Mouse (Mus musculus) brain, embryonic 14.5 days (tissue): ENCODE results near the gene Gm39566. TPM values are rescaled to one million over a fixed set of nuclear protein-coding genes. Genes with fewer than 3 reads are reported as not detected.

Source experiments
- DNase-seq: peaks from one replicate; pipeline ENCODE4 v3.0.0-alpha.2; 2011; ENCODE audit warnings: low read depth
- CTCF ChIP-seq: fragments of 200-500 bp; IDR thresholded peaks from 2 replicates; pipeline ENCODE4 v1.5.1; 2012; ENCODE audit warnings: inconsistent platforms, mild to moderate bottlenecking, moderate library complexity, borderline replicate concordance; ENCODE audit not compliant: insufficient read depth, insufficient read length; ENCODE audit errors: extremely low read depth
- POLR2A ChIP-seq: fragments of 200-500 bp; IDR thresholded peaks from 2 replicates; pipeline ENCODE4 v1.6.1; 2012; ENCODE audit warnings: mild to moderate bottlenecking, inconsistent platforms, borderline replicate concordance; ENCODE audit not compliant: poor library complexity, insufficient read depth, insufficient read length, severe bottlenecking; ENCODE audit errors: extremely low read depth
- polyA plus RNA-seq: library from polyadenylated mRNA; depleted of rRNA; stranded (reverse); fragments of >200 nt; gene quantifications from 2 replicates; pipeline ENCODE4 v1.2.3, GENCODE M21; 2012

Gene Gm39566
- polyA plus RNA-seq, 1 experiment: not detected

DNA sequence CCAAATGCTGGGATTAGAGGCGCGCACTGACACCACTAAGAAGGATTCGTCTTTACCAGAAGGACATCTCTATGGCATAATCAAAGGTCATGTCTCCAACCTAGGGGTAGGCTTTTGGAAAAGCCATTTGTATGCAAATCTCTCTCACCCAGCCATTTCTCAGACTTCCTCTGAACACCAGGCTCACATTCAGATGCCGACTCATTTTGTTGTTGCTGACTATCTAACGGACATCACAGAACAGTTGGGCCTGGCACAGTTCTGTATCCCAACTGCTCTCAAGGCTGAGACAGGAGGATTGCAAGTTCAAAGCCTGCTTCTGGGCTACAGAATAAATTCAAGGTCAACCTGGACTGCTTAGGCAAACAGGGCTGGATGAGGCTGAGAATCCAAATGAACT is 27.8 kb downstream of the Gm39566 start:
- no peak for TF ChIP-seq CTCF
- TF ChIP-seq POLR2A: no peak
- no peak for DNase-seq

DNA sequence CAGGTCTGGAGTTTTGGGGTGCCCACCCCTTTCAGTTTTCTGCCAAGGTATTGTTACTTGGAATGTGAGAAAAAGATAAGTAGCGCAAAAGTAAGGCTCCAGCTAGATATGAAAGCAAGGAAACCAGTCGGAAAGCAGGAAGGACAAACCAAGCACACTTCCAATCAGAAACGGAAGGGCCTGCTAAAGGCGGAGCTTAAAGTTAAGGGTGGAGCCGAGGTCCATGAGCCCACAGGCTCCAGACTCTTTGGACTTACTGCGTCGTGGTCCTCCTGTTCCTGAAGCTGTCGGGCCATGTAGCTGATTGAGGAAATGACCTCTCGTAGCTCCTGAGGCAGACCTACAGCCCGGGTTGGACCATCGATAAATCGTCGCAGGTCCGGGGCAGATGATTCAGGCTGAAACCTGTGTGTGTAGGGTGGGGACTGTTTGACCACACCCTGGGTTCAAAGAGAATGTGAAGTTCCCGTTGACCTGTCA is 30.3 kb downstream of the Gm39566 start:
- DNase-seq: no peak
- TF ChIP-seq CTCF (no peak), POLR2A (no peak)

DNA sequence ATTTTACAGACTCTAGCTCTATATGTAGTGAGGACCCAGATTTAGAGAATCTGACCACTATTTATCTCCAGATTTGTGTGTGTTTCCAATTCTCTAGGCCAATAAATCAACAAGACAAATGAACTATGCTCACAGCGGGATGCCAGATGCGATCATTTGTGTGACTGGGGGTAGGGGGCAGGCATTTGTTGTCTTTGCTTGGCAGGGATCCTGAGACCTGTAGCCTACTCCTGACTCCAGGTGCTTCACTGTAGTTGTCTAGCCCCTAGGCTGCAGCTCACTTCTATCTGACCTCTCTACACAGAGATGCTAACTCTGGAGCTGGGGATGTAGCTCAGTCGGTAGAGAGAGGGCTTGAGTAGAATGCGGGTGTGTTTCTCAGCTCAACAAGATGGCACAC is 33.3 kb downstream of the Gm39566 start:
- TF ChIP-seq CTCF (no peak), POLR2A (no peak)
- DNase-seq: no peak

DNA sequence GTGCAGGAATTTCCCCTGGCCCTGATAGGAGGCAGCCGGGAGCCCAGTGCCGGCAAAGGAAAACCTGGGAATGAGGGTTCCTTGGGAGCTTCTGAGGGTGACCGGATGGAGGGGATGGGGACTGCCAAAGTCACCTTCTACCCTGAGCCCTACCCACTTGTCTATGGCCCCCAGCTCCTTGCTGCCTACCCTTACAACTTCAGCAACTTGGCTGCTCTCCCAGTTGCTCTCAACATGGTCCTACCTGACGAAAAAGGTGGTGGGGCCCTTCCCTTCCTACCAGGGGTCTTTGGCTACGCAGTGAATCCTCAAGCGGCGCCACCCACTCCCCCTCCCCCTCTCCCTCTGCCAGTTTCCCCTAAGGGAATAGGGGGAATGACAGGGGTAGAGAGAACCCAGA is 36.1 kb downstream of the Gm39566 start:
- TF ChIP-seq CTCF (no peak), POLR2A (no peak)
- no peak for DNase-seq

DNA sequence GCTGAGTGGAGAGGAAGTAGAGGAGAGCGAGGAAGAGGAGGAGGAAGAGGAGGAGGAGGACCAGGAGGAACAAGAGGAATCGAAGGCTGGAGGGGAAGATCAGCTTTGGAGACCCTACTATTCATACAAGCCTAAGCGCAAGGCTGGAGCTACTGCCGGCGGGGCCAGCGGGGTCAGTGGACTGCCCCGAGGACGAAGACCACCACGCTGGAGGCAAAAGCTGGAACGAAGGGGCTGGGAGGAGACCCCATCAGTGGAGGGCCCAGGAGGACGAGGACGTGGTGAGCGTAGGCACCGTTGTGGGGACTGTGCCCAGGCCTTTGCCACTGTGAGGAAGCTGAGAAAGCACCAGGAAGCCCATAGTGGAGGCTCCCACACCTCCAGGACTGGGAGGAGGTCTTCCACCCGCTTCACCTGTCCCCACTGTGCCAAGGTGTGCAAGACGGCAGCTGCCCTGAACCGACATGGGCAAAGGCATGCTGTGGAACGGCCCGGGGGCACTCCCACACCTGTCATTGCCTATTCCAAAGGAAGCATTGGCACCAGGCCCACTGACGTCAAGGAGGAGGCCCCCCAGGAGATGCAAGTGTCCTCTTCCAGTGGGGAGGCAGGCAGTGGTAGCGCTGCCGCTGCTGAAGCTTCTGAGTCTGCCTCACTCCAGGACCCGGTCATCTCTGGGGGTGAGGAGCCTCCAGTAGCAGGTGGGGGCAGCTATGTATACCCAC is 36.7 kb downstream of the Gm39566 start:
- DNase-seq: no peak
- TF ChIP-seq CTCF (no peak), POLR2A (no peak)

DNA sequence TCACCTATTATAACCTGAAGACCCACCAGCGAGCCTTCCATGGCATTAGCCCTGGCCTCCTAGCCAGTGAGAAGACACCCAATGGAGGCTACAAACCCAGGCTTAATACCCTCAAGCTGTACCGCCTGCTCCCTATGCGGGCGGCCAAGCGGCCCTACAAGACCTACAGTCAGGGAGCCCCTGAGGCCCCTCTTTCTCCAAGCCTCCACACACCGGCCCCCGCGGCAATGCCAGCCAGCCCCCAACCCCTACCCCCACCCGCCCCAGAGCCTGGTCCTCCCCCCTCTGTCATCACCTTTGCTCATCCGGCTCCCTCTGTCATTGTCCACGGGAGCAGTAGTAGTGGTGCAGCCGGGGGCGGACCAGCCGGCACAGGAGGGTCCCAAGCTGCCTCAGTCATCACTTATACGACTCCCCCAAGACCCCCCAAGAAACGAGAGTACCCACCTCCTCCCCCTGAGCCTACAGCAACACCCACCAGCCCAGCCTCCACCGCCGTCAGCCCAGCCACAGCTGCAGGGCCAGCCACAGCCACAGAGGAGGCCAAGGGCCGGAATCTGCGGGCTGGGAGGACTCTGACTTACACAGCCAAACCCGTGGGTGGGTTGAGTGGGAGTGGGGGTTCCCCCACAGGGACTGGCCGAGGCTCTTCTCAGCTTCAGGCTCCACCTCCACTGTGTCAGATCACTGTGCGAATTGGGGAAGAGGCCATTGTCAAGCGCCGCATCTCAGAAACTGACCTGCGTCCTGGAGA is 37.4 kb downstream of the Gm39566 start:
- DNase-seq: no peak
- no peak for TF ChIP-seq CTCF
- no peak for TF ChIP-seq POLR2A

DNA sequence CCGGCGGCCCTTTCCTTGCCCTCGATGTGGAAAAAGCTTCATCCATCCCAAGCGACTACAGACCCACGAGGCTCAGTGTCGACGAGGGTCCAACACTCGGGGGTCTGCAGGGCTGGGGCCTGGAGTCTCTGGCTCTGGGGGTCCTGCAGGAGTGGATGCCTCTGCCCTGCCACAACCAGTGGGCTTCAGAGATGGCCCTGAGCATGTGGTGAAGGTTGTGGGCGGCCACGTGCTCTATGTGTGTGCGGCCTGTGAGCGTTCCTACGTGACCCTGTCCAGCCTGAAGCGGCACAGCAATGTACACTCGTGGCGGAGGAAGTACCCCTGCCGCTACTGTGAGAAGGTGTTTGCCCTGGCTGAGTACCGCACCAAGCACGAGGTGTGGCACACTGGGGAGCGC is 38.6 kb downstream of the Gm39566 start:
- TF ChIP-seq CTCF (no peak), POLR2A (no peak)
- no peak for DNase-seq

DNA sequence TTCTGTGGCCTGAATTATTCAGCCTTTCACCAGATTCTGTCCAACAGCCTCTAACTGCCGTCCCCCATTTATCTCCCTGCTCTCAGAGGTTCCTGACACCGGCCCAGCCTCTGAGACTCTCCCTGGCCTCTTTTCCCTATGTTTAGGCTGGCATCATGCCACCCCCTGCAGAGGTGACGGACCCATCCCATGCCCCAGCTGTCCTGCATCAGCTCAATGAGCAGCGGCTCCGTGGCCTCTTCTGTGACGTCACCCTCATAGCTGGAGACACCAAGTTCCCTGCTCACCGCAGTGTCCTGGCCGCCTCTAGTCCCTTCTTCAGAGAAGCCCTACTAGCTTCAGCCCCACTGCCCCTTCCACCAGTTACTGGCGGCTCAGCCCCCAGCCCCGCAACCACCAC is 39.4 kb downstream of the Gm39566 start:
- no peak for DNase-seq

DNA sequence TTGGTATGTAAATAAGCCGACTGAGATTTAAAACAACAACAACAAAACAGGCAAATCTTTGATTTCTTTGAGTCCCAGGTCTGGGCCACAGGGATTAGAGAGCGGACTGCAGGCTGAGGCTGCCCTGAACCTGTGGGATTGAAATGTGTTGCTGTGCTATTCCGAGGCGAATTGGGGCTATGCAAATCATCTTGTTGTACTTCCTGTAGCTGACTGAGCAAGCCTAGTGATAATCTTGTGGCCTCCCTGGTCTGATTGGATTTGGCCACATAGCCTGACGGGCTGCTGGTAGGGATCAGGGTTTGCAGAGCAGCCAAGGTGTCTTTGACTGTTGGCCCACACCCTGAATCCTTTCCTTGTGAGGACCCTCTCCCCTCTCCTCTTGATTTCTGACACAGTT is 40.1 kb downstream of the Gm39566 start:
- no peak for DNase-seq
- no peak for TF ChIP-seq CTCF
- no peak for TF ChIP-seq POLR2A

More for the DNA sequence above, 39.4 kb downstream of the Gm39566 start:
- TF ChIP-seq CTCF (no peak), POLR2A (no peak)

DNA sequence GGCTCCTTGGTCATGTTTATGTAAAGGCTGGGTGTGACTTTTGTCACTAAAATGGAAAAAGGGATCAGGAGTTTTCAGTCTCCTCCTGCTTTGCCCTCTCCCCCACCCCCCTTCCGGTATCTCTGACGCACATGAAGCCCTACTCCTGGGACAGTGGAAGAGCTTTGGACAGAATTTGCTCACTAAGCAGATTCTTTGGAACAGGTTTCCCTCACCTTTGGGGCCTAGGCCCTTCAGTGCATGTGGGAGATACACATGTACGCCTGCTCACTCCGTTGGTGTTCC is 47.5 kb downstream of the Gm39566 start:
- TF ChIP-seq POLR2A: no peak
- TF ChIP-seq CTCF: no peak
- no peak for DNase-seq

DNA sequence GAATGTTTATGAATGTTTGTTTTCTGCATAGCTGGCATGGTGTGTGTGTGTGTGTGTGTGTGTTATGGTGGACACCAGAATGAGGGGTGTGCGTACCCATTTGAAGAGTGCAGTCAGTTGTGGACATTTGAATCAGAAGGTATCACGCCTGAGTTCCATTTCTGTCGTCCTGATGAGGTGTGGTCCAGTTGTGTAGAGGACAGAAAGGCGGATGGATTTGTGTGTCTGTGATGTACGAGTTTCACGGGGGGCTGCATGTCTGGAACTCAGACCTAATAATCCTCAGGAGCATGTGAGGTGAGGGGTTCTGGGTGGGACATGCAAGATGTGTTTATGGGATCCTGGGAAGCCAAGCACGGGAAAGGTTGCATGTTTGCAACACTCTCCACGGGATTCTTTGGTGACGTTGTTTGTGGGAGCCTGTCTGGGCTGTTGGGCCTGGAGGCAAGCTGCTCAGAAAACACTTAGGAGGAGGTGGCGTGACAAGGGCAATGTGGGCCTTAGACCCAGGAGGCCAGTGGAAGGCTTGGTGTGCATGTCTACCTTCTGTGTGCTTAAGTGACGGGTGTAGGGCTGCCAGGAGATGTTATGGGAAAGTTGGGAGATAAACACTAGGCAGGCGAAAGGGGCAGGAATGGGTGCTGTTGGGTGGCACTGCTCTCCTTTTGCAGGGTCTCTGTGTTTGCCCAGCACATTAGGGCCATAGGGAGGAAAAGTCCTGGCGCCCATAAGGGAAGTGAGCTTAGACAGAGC is 48.0 kb downstream of the Gm39566 start:
- no peak for DNase-seq

More for the DNA sequence above, 48.0 kb downstream of the Gm39566 start:
- no peak for TF ChIP-seq CTCF
- no peak for TF ChIP-seq POLR2A
